Mouse (Mus musculus) CD4-positive, CD25-positive, alpha-beta regulatory T cell, adult 2 months (primary cell): ENCODE data around the gene Cfap299.
"Not testable (repeated sequence)": the region's sequence is repeated elsewhere in the genome, so short reads cannot be mapped to it uniquely, and the experiment has no call there.

Source experiments
- DNase-seq: peaks from one replicate; pipeline ENCODE4 v3.0.0-alpha.2; 2012; ENCODE audit warnings: low read depth, low spot score

The Cfap299 gene

GRCm38 (mm10) chr5:98523050-98523449, 193.9 kb downstream of the Cfap299 start:
- no peak for DNase-seq

GRCm38 (mm10) chr5:98523783-98524182, 194.7 kb downstream of the Cfap299 start:
- no peak for DNase-seq

- no peak for DNase-seq
These were observed 212.2 kb downstream of the Cfap299 start for GRCm38 (mm10) chr5:98541333-98541732.

GRCm38 (mm10) chr5:98550285-98550684, 221.2 kb downstream of the Cfap299 start:
- no peak for DNase-seq

GRCm38 (mm10) chr5:98550873-98551272, 221.8 kb downstream of the Cfap299 start:
- DNase-seq: no peak

GRCm38 (mm10) chr5:98552395-98552794, 223.3 kb downstream of the Cfap299 start, which contains the start of gene Gm11111:
Gene Gm11111 (plus strand): TSS chr5:98552695.
- DNase-seq: no peak

GRCm38 (mm10) chr5:98552811-98553601, 223.9 kb downstream of the Cfap299 start:
- DNase-seq: no peak

- no peak for DNase-seq
These were observed 232.2 kb downstream of the Cfap299 start for GRCm38 (mm10) chr5:98561301-98561700.

- no peak for DNase-seq
These were observed 233.7 kb downstream of the Cfap299 start for GRCm38 (mm10) chr5:98562806-98563205.

- no peak for DNase-seq
These were observed 234.7 kb downstream of the Cfap299 start for GRCm38 (mm10) chr5:98563801-98564200.

- no peak for DNase-seq
These were observed 237.5 kb downstream of the Cfap299 start for GRCm38 (mm10) chr5:98566461-98567193.

- no peak for DNase-seq
These were observed 239.4 kb downstream of the Cfap299 start for GRCm38 (mm10) chr5:98568481-98568880.

GRCm38 (mm10) chr5:98569029-98569513, 240.0 kb downstream of the Cfap299 start:
- no peak for DNase-seq

GRCm38 (mm10) chr5:98572392-98572791, 243.3 kb downstream of the Cfap299 start:
- DNase-seq: no peak

GRCm38 (mm10) chr5:98574711-98575470, 245.8 kb downstream of the Cfap299 start:
- no peak for DNase-seq

- DNase-seq: no peak
These were observed 246.3 kb downstream of the Cfap299 start for GRCm38 (mm10) chr5:98575471-98575834.

GRCm38 (mm10) chr5:98576538-98576937, 247.4 kb downstream of the Cfap299 start:
- not testable (repeated sequence) for DNase-seq

GRCm38 (mm10) chr5:98578398-98578797, 249.3 kb downstream of the Cfap299 start:
- DNase-seq: no peak

GRCm38 (mm10) chr5:98580811-98581210, 251.7 kb downstream of the Cfap299 start:
- no peak for DNase-seq

- DNase-seq: no peak
These were observed 252.9 kb downstream of the Cfap299 start for GRCm38 (mm10) chr5:98582051-98582450.

GRCm38 (mm10) chr5:98585915-98586314, 256.8 kb downstream of the Cfap299 start:
- no peak for DNase-seq

- no peak for DNase-seq
These were observed 284.4 kb downstream of the Cfap299 start for GRCm38 (mm10) chr5:98613511-98613910.
